Mouse (Mus musculus) layer of hippocampus, postnatal 14 days (tissue): ENCODE measurements around the gene Rsbn1l. TPM values are rescaled to one million over a fixed set of nuclear protein-coding genes. Genes with fewer than 3 reads are reported as not detected.
A peak's percentile ranks its signal among the peaks of the same experiment; 100 is the strongest.
"Not testable (repeated sequence)": the region's sequence is repeated elsewhere in the genome, so short reads cannot be mapped to it uniquely, and the experiment has no call there.

Source experiments
- DNase-seq, 2 experiments: peaks; one replicate each; pipeline ENCODE4 v3.0.0; 2021 to 2022; ENCODE audit warnings: low spot score in 2 of 2, mixed read lengths in 1 of 2
- total RNA-seq, 2 experiments: library from RNA; stranded (reverse); gene quantifications; 2 replicates each; pipeline ENCODE4 v1.2.3; 2021

Rsbn1l gene
- total RNA-seq, 2 experiments from 2014 or later = 13.9 to 15.5 TPM

DNA sequence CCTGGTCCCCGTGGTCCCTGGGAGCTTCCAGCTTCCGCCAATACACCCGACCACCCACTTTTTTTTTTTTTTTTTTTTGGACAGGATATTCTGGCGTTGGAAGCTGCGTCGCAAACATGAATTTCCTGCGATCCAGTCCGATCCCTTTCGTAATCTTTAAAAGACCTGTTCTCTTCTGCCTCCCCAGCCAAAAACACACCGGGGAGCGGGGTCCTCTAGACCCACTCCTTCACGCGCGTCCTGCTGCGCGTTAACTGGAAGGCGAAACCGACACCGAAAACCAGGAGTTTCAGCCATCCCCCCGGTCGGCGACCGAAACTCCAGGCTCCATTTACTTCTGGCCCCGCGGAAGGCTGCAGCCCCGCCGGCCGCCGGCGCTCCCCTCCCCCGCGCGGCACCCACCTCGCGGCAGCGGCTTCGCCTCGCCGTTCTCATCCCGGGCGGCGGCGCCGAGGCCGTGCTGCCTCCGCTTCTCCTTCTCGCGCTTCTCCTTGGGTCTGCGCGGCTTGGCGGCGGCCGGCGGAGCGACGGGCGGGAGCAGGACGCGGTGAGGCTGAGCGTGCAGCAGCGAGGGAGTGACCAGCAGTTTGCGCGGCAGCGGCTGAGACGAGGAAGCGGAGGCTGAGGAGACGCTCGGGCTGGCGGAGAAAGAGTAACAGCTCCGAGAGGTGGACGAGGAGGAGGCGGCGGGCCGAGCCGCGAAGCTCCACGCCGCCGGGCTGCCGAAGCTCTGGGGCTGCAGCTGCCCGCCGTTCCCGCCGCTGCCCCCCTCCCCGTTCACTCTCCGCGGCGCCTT lies 5.1 kb downstream of the Rsbn1l start:
- peak; percentile 49 to 51 for DNase-seq

DNA sequence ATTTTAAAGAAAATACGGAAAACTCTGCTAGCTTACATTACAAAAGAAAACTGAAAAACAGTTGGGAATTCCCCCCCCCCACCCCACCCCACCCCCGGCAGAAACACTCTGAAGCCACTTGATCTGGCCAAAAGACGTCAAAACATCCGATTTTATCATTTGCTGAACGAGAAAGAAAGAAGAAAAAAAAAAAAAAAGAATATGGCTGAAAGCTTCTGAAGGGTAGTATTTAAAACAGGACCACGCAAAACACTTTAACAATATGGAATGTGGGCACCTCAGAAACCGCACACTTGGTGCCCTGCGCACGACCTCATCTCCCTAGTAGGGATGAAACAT lies 5.7 kb downstream of the Rsbn1l start:
- no peak for DNase-seq

DNA sequence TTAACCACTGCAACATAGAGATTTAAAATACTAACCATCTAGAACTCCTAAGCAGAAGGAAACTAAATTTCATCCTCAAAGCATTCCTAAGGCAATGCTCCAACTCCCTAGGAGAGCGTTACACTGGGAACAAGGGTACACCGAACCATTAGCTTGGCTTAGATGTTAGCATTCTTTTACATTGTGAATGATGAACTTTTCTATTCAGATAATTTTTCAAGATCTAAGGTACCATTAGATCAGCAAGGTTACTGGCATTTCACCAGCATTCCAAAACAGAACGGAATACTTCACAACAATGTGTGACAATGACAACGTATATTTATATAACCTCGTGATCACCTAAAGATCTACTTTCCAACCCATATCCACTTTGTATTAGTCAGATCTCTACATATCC lies 6.1 kb downstream of the Rsbn1l start:
- DNase-seq = no peak

DNA sequence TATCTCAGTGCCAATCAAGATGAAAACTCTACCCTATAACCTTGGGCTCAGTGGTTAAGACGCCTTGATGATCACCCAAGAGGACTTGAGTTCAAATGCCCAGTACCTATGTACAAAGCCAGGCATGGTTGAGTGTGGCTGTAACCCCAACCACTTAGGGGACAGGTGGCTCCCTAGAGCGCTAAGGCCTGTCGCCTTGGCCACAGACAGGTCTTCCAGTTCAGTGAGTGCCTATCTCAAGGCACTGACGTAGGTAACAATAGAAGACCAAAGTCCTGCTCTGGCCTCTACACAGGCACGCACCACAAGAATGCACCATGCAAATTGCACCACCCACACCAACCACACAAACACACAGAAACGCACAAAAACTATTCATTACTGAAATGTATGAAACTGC lies 9.3 kb downstream of the Rsbn1l start:
- DNase-seq = no peak

DNA sequence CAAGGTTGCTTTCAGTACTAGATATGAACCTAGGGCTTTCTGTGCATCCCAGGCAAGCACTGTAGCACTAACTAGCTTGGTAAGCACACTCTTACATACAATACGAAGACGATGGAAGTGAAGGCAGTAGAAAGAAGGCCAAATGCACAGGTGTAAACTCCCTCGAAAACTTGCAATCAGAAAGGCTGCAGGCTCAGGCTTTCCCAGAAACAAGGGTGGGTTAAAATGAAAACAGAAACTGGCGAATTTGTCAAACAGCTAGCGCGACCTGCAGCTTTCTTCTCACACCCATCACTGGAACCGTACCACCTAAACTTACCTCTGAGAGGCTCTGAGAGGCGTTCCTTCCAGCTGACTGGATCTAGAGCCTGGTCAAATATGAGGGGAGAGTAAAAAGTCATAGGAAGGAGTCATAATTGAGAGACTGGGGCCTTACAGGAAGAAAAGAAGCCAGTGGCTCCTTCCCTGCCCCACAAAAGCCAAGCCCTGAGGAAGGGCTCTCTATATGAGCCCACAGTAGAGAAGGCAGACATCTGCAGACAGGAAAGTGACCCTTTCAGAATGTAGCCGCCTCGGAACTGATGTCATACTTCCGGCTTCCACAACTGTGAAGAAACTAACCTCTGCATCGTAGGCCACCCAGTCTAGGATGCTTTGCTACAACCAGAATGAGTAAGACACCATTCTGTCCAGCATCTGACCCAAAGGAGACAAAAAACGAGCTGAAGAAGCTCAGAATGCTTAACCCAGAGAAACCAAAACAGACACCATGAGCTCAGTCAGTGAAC lies 11.0 kb downstream of the Rsbn1l start:
- no peak for DNase-seq

DNA sequence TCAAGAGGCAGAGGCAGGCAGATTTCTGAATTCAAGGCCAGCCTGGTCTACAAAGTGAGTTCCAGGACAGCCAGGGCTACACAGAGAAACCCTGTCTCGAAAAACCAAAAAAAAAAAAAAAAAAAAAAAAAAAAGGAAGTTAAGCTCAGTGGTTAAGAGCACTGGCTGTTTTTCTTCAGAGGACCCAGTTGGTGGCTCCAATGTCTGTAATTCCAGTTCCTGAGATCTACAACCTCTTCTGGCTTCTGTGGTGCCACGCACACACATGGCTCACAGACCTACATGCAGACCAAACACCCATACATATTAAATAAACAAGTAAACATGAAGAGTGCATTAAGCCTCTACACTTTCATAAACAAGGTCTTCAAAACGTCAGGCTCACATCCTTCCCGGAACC lies 12.4 kb downstream of the Rsbn1l start:
- not testable (repeated sequence) for DNase-seq

DNA sequence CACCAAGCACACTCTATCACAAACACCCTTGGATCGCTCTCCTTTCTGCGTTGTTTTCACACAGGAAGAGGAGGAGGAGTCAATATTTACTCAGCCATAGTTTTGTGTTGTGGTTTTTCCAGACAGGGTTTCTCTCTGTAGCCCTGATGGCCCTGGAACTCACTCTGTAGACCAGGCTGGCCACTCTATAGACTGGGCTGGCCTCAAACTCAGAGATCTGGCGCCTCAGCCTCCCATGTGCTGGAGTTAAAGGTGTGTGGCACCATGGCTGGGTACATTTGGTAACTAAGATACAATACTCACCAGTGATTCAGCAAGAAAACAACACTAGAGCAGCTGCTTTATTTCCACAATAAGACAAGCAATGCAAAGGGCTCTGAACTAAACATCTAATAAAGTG lies 13.7 kb downstream of the Rsbn1l start:
- DNase-seq = no peak

DNA sequence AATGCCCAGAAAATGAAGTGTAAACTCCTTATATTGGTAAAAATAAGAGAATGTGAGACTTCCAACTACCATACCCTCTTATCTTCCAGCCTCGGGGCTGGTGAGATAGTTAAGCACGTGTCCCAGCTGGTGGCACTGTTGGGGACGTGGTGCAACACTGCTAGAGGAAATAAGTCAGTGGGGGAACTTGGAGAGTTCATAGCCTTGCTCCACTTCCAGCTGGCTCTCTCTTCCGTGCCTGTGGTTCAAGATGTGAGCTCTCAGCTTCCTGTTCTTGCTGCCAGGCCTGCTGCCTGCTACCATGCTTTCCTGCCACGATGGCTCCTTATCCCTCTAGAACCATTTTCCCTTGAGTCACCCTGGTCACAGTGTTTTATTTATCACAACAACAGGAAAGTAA lies 15.0 kb downstream of the Rsbn1l start:
- DNase-seq = no peak

DNA sequence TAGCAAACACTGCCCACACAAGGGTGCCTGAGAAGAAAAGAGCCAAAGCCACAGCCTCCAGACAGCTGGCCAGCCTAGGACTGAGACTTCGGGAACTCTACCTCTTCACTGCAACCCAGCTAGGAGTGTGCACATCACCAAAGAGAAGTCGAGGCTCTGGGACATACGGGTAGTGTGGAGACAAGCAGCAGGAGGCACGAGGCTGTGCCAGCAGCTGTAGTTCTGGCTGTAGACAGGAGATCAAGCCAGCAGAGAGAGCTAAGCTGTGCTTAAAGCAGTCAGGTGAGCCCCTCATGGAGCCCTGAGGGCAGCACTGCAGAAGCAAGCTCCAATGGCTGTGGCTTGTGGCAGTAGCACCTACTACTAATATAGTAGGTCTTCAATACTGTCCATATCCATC lies 15.5 kb downstream of the Rsbn1l start:
- no peak for DNase-seq

DNA sequence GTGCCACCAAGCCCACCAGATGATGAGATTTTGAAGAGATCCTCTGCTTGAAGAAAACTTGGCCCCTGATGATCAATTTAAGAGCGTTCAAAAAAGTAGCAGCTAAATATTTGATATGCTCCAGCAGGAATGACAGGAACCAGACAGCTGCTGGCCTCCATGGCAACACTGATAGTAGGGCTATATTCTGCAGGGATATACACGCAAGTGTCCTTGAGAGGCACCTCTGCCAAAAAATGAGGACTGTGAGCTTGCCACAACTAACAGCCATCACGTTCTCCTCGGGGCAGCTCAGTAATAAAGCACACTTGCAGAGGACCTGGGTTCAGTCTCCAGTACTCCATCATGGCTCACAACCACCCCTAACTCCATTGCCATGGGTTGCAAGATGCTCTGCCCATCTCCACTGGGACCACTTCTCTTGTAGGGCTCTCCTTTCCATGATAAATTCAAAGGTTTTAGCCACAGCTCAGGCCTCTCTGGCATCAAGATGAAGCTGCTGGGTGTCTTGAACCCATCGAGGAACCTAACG lies 16.1 kb downstream of the Rsbn1l start:
- DNase-seq = no peak

DNA sequence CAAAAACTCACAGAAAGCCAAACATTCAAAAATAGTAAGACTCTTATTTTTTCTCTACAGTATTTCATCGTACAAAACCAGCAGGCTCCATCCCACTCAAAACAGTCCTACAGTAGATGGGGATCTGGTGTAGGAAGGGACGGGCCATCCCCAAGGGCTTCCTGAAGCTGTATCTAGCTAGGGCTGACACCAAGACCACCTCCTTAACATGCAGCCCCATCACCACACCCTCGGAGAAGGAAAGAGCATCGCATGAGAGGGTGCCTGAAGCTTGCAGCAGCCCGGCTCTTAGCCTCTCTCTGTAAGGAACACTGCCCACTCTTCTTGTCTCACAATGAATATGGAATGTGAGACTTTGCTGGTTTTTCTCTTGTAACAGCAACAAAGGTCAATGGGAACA lies 17.7 kb downstream of the Rsbn1l start:
- DNase-seq = no peak

DNA sequence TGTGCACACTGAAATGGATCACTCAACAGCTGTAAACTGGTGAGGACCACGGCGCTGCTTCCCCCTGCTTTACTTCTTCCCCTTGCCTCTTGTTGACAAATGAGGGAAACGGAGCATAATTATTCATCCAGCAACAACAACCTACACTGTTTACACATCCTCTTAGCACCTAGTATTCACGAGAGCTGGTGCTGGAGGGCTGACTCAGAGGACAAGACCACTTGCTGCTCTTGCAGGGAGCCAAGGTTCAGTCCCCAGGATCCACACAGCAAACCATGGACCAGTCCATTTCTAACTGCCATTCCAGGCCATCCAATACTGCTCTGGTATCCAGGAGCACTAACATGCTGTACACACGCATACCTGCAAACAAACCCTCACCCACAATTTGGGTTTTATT lies 20.3 kb downstream of the Rsbn1l start:
- no peak for DNase-seq

DNA sequence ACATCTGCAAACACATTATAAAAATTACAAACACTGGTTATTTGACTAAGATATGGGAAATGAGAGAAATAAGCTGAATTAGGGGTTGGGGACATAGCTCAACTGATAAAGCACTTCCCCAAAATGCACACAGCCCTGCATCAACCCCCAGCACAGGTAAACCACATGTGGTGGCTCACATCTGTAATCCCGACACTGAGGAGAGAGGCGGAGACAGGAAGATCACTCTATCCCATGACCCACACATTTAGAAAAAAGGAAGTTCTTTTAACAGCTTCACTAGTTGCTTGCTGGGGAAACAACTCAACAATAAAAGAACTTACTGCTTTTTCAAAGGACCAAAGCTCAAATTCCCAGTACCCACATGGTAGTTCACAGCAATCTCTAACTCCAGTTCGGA lies 23.6 kb downstream of the Rsbn1l start:
- DNase-seq = no peak

DNA sequence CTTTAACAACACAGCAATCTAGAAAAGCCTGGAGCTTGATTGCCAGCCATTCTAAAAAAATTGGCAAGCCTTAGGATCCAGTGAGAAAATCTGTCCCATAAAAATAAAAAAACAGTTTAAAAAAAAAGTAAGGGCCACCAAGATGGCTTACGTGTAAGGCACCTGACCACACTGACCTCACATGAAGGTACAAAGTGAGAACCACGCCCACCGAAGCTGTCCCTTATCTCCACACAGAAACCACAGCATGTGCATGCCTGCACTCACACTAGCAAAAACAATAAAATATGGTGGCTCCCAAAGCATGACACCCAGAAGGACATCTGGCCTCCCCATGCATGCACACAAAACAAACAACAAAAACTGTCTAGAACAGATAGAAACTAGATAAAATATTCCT lies 24.9 kb downstream of the Rsbn1l start:
- no peak for DNase-seq

DNA sequence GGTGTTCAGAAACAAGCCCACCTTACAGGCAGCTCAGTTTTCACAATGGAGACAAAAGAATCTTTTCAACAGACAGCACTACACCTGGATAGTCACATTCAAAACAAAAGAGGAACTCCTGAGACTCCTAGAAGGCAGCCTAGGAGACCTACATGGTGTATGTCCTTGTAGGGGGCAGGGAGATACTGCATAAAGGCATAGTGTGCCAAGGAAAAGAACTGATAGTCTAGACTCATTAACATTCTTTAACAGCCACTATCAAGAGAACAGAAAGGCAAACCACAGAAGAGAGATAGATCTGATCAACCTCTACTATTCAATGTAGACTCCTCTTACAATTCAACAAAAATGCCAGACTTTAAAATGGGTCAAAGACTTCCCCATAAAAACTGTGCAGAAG lies 25.8 kb downstream of the Rsbn1l start:
- DNase-seq = no peak

DNA sequence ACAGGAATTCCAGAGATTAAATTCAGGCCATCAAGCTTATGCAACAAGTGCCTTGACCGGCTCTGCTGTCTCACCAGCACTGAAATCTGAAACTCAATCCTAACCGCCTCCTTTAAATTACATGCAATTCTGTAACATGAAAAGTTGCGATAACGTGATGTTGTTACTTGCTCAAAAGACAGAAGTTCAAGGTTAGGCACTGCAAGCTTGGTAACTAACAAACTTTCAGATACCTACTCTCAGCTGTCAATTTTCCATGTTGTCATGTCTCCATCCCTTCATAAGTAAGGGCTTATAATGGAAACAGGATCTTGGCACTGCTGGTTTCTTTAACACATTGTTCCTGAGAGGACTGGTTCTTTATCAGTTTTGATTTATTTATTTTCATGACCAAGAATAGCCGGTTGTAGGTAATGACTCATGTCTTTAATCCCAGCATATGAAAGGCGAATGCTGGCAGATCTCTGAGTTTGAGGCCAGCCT lies 26.5 kb downstream of the Rsbn1l start:
- no peak for DNase-seq

DNA sequence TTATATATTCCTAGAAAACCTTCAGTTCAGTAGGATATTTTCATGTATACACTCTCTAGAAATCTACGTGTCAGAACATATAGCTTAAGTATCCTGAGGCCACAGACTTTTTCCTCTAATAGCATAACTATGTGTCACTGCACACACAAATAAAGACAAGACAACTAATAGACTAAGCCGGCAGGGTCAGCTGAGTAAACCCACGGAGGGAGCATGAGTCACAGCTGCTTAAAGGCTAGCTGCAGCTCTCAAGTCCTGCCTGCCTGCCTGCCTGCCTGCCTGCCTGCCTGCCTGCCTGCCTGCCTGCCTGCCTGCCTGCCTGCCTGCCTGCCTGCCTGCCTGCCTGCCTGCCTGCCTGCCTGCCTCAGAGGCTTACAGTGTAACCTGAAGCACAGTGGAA lies 30.7 kb downstream of the Rsbn1l start:
- DNase-seq = no peak

DNA sequence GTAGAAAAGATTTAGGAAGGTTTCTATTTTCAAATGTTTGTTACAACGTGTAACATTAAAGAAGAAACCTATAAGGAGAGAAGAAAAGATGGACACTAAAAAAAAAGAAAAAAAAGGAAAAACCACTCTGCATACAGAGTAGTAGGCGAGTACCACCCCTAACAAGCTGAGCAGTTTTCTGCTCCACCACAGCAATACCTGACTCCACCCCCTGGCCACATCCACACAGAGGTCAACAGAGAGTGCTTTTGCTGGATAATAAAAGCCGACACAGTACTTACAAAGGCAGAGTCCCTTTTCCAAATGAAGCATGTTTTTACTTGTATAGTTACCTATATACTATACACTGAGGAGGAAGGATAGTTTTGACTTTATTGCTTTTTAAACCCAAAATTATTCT lies 31.6 kb downstream of the Rsbn1l start:
- DNase-seq = no peak

DNA sequence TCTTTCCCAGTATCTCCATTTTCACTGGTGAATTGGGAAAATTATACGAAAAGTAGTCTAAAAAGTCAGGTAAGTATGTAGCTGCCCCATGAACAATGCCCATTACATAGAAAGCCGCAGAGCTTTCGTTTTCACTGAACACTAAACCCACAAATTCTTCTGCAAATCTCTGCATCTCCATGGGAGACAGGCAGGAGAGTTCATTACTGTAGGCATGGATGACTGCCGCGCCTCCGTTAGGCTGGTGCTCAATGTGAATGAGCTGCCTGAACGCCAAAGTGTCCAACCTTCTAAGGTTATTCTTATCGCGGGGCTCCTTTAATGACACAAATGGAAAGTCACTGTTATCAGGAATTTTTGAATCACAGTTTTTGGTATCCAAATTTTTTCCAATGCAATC lies 36.6 kb downstream of the Rsbn1l start:
- no peak for DNase-seq

DNA sequence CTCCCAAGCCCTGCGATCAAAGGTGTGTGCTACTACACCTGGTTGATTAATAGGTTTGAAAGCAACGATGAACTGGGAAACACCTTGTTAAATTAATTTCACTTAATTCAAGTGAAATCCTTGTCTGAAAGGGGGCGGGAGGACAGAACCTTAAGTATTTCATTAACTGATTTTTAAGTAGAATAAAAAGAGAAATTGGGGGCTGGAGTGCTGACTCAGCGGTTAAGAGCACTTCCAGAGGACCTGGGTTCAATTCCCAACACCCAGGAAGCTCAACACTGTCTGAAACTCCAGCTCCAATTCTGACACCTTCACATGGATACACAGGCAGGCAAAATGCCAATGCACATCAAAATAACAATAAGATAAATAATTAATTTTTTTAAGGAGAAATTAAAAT lies 37.2 kb downstream of the Rsbn1l start:
- DNase-seq = no peak

DNA sequence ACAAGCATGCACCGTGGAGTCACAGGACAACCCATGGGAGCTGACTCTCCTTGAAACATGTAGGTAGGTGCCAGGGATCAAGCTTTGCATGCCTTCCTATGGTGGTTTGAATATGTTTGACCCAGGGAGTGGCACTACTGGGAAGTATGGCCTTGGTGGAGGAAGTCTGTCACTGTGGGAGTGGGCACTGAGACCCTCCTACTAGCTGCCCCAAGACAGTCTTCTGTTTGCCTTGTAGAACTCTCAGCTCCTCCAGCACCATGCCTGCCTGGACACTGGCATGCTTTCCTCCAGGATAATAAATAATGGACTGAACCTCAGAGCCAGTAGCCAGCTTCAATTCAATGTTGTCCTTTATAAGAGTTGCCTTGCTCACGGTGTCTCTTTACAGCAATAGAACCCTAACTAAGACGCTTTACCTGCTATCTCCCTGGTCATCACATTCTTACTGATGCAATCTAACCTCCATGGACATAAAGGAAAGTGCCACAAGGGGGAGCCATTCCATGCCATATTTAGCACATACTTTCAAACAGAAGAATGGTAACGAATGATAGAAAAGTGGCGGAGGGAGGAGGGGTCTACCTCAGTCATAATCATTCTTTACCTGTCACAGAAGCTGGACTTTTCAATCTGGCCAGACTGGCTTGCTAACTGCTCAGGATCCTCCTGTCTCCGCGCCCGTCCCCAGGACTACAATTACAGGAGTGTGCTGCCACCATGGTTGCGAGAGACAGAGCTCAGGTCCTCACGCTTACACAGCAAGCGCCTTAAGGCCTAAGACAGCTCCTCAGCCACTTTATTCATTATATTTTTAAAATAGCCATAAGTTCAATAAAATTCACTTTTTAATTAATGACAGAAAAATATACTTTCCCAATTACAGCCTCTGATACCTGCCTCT lies 42.6 kb downstream of the Rsbn1l start:
- peak; percentile 54 to 67 for DNase-seq
